Mouse (Mus musculus): ENCODE measurements around the gene Mbl1.

- no peak for TF ChIP-seq CTCF (conservative IDR thresholded peaks at IDR 0.05; ENCODE audit: insufficient read depth, insufficient read length, low read depth, low read length)
- TF ChIP-seq POLR2A (IDR thresholded peaks at IDR 0.05; ENCODE audit: low read depth, low read length), result no peak
These were observed 10.6 kb upstream of the Mbl1 start for GRCm38 (mm10) chr14:41140686-41141085.
